Mouse (Mus musculus) spleen, adult 2 months (tissue): ENCODE measurements around the gene Nnmt. TPM values are rescaled to one million over a fixed set of nuclear protein-coding genes. Genes with fewer than 3 reads are reported as not detected.

Experiments used
- DNase-seq, 2 experiments: peaks; one replicate each; pipeline versions ENCODE4 v3.0.0 to v3.0.0-alpha.2; 2012 to 2021; ENCODE audit warnings: low spot score in 2 of 2, low read depth in 1 of 2
- H3K27ac ChIP-seq: fragments of 200-500 bp; 2 replicates; pipeline ENCODE4 v1.5.1; 2012; ENCODE audit warnings: low read length, inconsistent platforms; ENCODE audit not compliant: insufficient read depth
- H3K27me3 ChIP-seq: fragments of 200-500 bp; 2 replicates; pipeline ENCODE4 v1.6.1; 2012; ENCODE audit warnings: mild to moderate bottlenecking, moderate library complexity, low read length, inconsistent platforms; ENCODE audit not compliant: control insufficient read depth, insufficient read depth
- H3K36me3 ChIP-seq: fragments of 200-500 bp; 2 replicates; pipeline ENCODE4 v1.6.1; 2012; ENCODE audit warnings: mild to moderate bottlenecking, low read length, inconsistent platforms; ENCODE audit not compliant: control insufficient read depth, insufficient read depth
- H3K4me1 ChIP-seq: fragments of 200-500 bp; 2 replicates; pipeline ENCODE4 v1.6.1; 2011; ENCODE audit warnings: inconsistent platforms; ENCODE audit not compliant: control insufficient read depth, insufficient read depth, insufficient read length
- H3K4me3 ChIP-seq: fragments of 200-500 bp; 2 replicates; pipeline ENCODE4 v1.5.1; 2011; ENCODE audit warnings: mild to moderate bottlenecking, inconsistent platforms; ENCODE audit not compliant: insufficient read depth, insufficient read length; ENCODE audit errors: extremely low read depth
- CTCF ChIP-seq: fragments of 200-500 bp; IDR thresholded peaks from 2 replicates; pipeline ENCODE4 v1.5.1; 2011; ENCODE audit warnings: mild to moderate bottlenecking, inconsistent platforms; ENCODE audit not compliant: insufficient read depth, insufficient read length, insufficient replicate concordance; ENCODE audit errors: extremely low read depth
- POLR2A ChIP-seq: fragments of 200-500 bp; IDR thresholded peaks from 2 replicates; pipeline ENCODE4 v1.6.1; 2011; ENCODE audit warnings: low read depth, low read length, inconsistent platforms
- WGBS: fragments of 180-500 bp; shearing (Covaris S2); methylation state at CpG from one replicate; pipeline ENCODE4 v1.1.7; 2018; 5-methylcytosine and 5-hydroxymethylcytosine counted together
- polyA plus RNA-seq: library from polyadenylated mRNA; depleted of rRNA; stranded (reverse); fragments of >200 nt; gene quantifications from 2 replicates; pipeline ENCODE4 v1.2.3, GENCODE M21; 2012

The Nnmt gene
- polyA plus RNA-seq, 1 experiment, result 0.60 TPM

DNA sequence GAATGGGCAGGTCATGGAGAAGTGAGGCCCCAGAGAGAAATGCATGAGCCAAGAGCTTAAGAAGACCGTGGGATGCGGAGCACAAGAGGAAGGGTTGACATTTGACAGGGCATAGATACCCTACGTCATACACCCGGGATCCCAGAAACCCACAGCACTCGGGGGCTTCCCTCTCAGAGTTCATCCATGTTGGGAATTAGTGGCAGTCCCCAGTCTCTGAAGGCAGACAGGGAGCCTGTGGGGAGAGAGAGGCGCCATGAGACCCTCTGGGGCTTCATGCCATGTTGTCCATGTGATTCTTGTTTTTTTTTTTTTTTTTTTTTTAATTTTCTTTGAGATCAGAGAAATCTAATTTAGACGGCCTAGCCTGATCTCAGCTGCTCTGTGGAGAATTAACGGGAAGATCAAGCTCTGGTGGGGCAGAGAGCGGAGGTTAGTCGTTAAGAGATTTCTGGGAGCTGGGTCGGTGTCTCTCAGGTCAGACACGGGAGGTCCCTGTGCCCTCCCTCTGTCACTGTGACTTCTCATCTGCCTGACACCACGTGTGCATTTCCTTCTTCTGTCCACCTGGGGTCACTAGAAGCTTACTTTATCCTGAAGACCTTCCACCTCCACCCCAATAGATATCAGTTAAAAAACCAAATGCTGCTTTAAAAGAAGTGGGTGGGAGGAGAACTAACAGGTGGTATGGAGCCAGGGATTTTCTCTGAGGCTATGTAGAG is 40.1 kb upstream of the Nnmt start:
- no peak overlapping the region for H3K4me3 ChIP-seq
- 0 out of 2 replicates have a peak, but pooled peaks cover 2% of the 10 kb centered on the region for H3K4me1 ChIP-seq
- WGBS, result 51% methylated on average over 13 of the region's 13 CpGs
- no peaks in the 10 kb centered on the region for H3K36me3 ChIP-seq
- no peak overlapping the region for H3K27ac ChIP-seq
- peaks cover 6% of the 10 kb centered on the region; the same call in 1 of the 2 replicates for H3K27me3 ChIP-seq
- DNase-seq, result no peak
- TF ChIP-seq CTCF (peak; percentile 5; the same call in 1 of the 2 replicates), POLR2A (no peak)

DNA sequence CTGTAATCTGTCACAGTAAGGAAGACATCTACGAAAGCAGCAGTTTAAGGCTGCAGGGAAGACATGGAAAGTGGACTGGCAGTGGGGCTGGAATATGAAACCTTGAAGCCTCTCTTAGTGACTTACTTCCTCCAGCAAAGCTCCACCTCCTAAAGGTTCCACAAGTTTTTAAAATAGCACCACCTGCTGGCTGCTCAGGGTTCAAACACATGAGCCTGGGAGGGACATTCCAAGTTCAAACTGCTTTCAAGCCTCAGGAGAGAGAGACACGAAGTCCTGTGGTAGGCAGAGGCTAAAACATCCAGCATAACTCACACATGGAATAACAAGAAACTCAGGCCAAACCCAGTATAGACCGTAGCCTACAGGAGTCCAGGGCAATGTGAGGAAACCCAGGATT is 39.4 kb upstream of the Nnmt start:
- Histone ChIP-seq H3K27ac (no peak overlapping the region), H3K36me3 (no peaks in the 10 kb centered on the region), H3K27me3 (peaks cover 4% of the 10 kb centered on the region; the same call in 1 of the 2 replicates), H3K4me3 (no peak overlapping the region), H3K4me1 (0 out of 2 replicates have a peak, but pooled peaks cover 2% of the 10 kb centered on the region)
- 80% methylated on average over 3 of the region's 3 CpGs for WGBS
- no peak for DNase-seq
- TF ChIP-seq CTCF (no peak), POLR2A (no peak)

DNA sequence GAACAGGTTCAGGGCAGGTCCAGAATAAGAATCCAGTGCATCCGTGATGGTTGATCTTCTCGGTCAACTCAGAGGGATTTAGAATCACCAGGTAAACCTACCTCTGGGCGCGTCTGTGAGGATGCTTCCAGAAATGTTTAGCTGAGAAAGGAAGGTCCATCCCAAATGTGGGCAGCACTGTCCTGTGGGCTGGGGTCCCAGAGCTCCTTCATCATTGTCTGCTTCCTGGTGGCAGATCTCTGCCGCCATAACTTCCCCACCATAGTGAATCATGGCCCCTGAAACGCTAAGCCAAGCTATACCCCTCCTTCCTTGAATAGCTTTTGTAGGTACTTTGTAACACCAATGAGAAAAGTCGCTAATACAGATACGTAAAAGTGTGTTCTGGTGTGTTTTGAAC is 36.7 kb upstream of the Nnmt start:
- TF ChIP-seq POLR2A (no peak), CTCF (no peak)
- WGBS, result 90% methylated on average over 8 of the region's 8 CpGs
- no peak overlapping the region for H3K27ac ChIP-seq
- DNase-seq, result no peak
- no peaks in the 10 kb centered on the region for H3K4me1 ChIP-seq
- no peaks in the 10 kb centered on the region for H3K36me3 ChIP-seq
- H3K4me3 ChIP-seq, result no peak overlapping the region
- H3K27me3 ChIP-seq, result no peaks in the 10 kb centered on the region

DNA sequence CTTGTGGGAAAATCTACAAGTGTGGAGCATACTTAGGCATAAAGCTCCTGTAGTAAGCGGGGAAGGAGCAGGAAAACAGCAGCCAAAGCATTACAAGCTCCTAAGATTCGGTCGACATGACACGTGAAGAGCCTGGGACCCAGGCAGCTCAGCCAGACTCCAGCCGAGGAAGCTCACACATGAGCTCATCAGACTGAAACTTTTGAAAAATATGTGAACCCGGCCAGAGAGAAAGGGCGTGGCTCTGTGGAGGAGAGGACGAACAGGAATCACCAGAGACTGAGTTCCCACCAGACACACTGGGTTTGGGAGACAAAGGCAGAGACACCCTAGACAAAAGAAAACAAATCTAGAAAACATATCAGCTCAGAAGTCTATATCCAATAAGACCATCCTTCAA is 35.9 kb upstream of the Nnmt start:
- no peak overlapping the region for H3K4me3 ChIP-seq
- no peaks in the 10 kb centered on the region for H3K4me1 ChIP-seq
- DNase-seq, result no peak
- no peaks in the 10 kb centered on the region for H3K27me3 ChIP-seq
- no peak overlapping the region for H3K27ac ChIP-seq
- TF ChIP-seq POLR2A (no peak), CTCF (no peak)
- no peaks in the 10 kb centered on the region for H3K36me3 ChIP-seq
- WGBS, result 84% methylated on average over 8 of the region's 8 CpGs

DNA sequence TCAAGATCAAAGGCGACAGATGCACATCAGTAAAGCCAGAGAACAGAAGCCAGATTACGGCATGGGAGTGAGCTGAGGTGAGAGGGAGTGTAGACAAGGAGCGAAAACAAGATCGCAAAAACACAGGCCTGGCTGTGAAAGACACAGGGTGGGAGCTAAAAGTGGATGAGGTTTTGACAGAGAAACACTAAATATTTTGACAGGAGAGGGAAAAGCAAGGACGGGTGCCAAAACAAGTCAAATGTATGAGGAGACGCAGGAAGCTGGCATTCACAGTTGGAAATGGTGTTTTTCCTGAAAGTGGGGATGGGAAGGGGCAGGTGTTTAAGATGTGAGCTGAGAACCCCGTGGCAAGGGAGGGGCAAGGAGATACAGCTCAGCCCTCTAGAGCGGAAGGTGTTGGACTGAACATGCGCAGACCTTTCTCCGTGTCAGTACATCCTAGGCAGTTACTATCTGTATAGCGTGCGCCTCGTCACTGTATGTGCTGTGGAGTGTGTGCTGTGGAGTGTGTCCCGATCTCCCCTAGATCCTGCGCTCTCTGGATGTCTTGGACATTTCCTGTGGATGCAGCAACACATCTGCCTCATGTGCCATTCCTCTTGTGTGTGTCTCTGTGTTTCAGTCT is 33.3 kb upstream of the Nnmt start:
- 68% methylated on average over 15 of the region's 15 CpGs for WGBS
- no peak overlapping the region for H3K4me3 ChIP-seq
- TF ChIP-seq CTCF (no peak), POLR2A (no peak)
- H3K36me3 ChIP-seq, result no peaks in the 10 kb centered on the region
- no peaks in the 10 kb centered on the region for H3K4me1 ChIP-seq
- no peak for DNase-seq
- H3K27ac ChIP-seq, result no peak overlapping the region
- no peaks in the 10 kb centered on the region for H3K27me3 ChIP-seq

DNA sequence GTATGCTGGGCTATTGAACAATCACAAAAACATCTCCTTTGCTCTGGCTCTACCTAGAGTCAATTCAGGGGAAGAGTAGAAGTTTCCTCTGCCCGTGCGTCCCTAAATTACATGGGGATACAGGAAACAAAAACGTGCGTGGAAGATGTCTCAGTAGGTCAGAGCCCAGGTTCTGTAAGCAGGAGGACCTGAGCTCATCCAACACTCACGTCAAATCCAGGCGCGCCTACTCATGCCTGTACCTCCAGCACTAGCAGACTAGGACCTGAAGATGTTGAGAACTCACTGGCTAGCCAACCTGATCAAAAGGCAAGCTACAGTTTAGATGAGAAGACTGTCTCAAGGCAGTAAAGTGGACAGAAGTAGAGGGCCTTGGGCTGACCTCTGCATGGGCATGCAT is 32.2 kb upstream of the Nnmt start:
- Histone ChIP-seq H3K4me1 (no peaks in the 10 kb centered on the region), H3K4me3 (no peak overlapping the region), H3K27ac (no peak overlapping the region), H3K27me3 (no peaks in the 10 kb centered on the region), H3K36me3 (no peaks in the 10 kb centered on the region)
- no peak for DNase-seq
- no peak for TF ChIP-seq POLR2A
- no peak for TF ChIP-seq CTCF
- WGBS, result 85% methylated on average over 7 of the region's 7 CpGs
